Comparison of ENCODE assay signal across 27 mouse cellular contexts in the genomic region with DNA sequence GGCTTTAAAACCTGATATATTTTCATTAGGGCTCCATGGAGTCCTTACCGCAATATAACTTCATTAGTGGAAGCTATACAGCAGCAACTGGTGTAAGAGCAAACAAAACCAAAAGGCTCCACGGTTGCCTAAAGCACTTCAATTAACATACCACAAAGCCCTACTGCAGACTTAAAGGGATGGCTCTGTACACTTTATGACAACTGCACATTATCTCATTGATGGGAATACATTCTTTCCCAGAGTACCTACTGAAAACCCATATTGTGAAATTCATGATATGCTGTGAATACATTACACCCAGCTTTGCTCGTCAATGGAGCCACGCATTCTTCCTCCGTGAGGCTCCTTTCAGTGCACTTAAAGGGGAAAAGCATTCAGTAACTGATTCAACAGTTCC. TPM values are rescaled to one million over a fixed set of nuclear protein-coding genes. Genes with fewer than 3 reads are reported as not detected.
DNase-seq lines count a peak whose midpoint lies in the region; ATAC-seq and TF ChIP-seq lines count a peak whose summit lies in the region.
"Had no signal": no experiment of that assay in that cellular context is flagged by ENCODE, and none has a peak within 500 bp of the region (broad histone marks: within the 10 kb centered on the region; RNA-seq: fewer than 3 reads in every experiment).

No protein-coding gene starts in this region.

- H3K4me2 ChIP-seq in forebrain, embryonic 12.5 days, result no peak overlapping the region
- H3K4me2 ChIP-seq in forebrain, embryonic 16.5 days (ENCODE audit: low read length), result no peak overlapping the region
- no peak overlapping the region for H3K4me2 ChIP-seq in midbrain, embryonic 11.5 days
- H3K4me2 ChIP-seq: embryonic facial prominence, embryonic 13.5 days; forebrain, embryonic 13.5 days; heart, embryonic 13.5 days; hindbrain, embryonic 12.5 days; hindbrain, embryonic 15.5 days; intestine, embryonic 15.5 days had no signal

- H3K27ac ChIP-seq in forebrain, embryonic 12.5 days, result no peak overlapping the region
- H3K27ac ChIP-seq in forebrain, embryonic 16.5 days (ENCODE audit: low read length), result no peak overlapping the region
- H3K27ac ChIP-seq in midbrain, embryonic 11.5 days (ENCODE audit: low read depth, low read length), result no peak overlapping the region
- H3K27ac ChIP-seq in midbrain, embryonic 10.5 days (replicated peaks), result no peak overlapping the region
- H3K27ac ChIP-seq: embryonic facial prominence, embryonic 13.5 days; forebrain, embryonic 13.5 days; heart, adult 2 months; heart, embryonic 10.5 days; heart, embryonic 13.5 days; hindbrain, embryonic 12.5 days; hindbrain, embryonic 15.5 days; intestine, embryonic 15.5 days had no signal

- 11% methylated on average over 5 of the region's 5 CpGs for WGBS in forebrain, embryonic 12.5 days
- 8% methylated on average over 5 of the region's 5 CpGs for WGBS in forebrain, embryonic 16.5 days
- WGBS in midbrain, embryonic 11.5 days, result 59% methylated on average over 5 of the region's 5 CpGs
- 63% methylated on average over 5 of the region's 5 CpGs for WGBS in midbrain, embryonic 10.5 days
- WGBS in lung, adult 2 months, result 83% methylated on average over 5 of the region's 5 CpGs

- ATAC-seq in forebrain, embryonic 12.5 days (ENCODE audit: low FRiP score), result peak; percentile 53; the same call in 1 of the 2 replicates
- no peak for ATAC-seq in forebrain, embryonic 16.5 days
- peak; percentile 58; the same call in 1 of the 2 replicates for ATAC-seq in midbrain, embryonic 11.5 days (ENCODE audit: low FRiP score)
- ATAC-seq: activated CD4-positive, CD25-positive, alpha-beta regulatory T cell, adult 4 months; CD4-positive, CD25-positive, alpha-beta regulatory T cell, adult 4 months; forebrain, embryonic 13.5 days; intestine, embryonic 15.5 days had no signal

- H3K9ac ChIP-seq in forebrain, embryonic 12.5 days, result no peak overlapping the region
- H3K9ac ChIP-seq in forebrain, embryonic 16.5 days (replicated peaks; ENCODE audit: low read depth, low read length), result no peak overlapping the region
- H3K9ac ChIP-seq in midbrain, embryonic 11.5 days (ENCODE audit: low read length), result no peak overlapping the region
- H3K9ac ChIP-seq: embryonic facial prominence, embryonic 13.5 days; forebrain, embryonic 13.5 days; heart, embryonic 13.5 days; hindbrain, embryonic 12.5 days; hindbrain, embryonic 15.5 days; intestine, embryonic 15.5 days had no signal

- no peak overlapping the region for H3K4me3 ChIP-seq in forebrain, embryonic 12.5 days (replicated peaks)
- H3K4me3 ChIP-seq in forebrain, embryonic 16.5 days (replicated peaks; ENCODE audit: low read length), result no peak overlapping the region
- H3K4me3 ChIP-seq in midbrain, embryonic 11.5 days (ENCODE audit: low read depth, low read length), result no peak overlapping the region
- H3K4me3 ChIP-seq in midbrain, embryonic 10.5 days, result no peak overlapping the region
- no peak overlapping the region for H3K4me3 ChIP-seq in lung, adult 2 months (replicated peaks; ENCODE audit: extremely low read depth, low read depth, low read length)
- H3K4me3 ChIP-seq: embryonic facial prominence, embryonic 13.5 days; forebrain, embryonic 13.5 days; heart, adult 2 months; heart, embryonic 10.5 days; heart, embryonic 13.5 days; hindbrain, embryonic 12.5 days; hindbrain, embryonic 15.5 days; intestine, embryonic 15.5 days had no signal

- H3K27me3 ChIP-seq in forebrain, embryonic 12.5 days, result no peaks in the 10 kb centered on the region
- H3K27me3 ChIP-seq in forebrain, embryonic 16.5 days (replicated peaks; ENCODE audit: control insufficient read depth, insufficient read depth, low read length), result no peaks in the 10 kb centered on the region
- H3K27me3 ChIP-seq in midbrain, embryonic 11.5 days (ENCODE audit: control insufficient read depth, insufficient read depth, low read length), result no peaks in the 10 kb centered on the region
- H3K27me3 ChIP-seq in midbrain, embryonic 10.5 days (ENCODE audit: low read depth, poor library complexity, severe bottlenecking), result no peaks in the 10 kb centered on the region
- H3K27me3 ChIP-seq: embryonic facial prominence, embryonic 13.5 days; forebrain, embryonic 13.5 days; heart, embryonic 13.5 days; hindbrain, embryonic 12.5 days; hindbrain, embryonic 15.5 days; intestine, embryonic 15.5 days had no signal

- no peak for TF ChIP-seq POLR2A in brain, embryonic 14.5 days (IDR thresholded peaks at IDR 0.05; ENCODE audit: borderline replicate concordance, extremely low read depth, insufficient read depth, insufficient read length, poor library complexity, severe bottlenecking)
- no peak for TF ChIP-seq POLR2A in lung, adult 2 months (IDR thresholded peaks at IDR 0.05; ENCODE audit: borderline replicate concordance, extremely low read depth, low read depth, low read length)

- DNase-seq in midbrain, embryonic 11.5 days (ENCODE audit: low spot score, missing footprints), result no peak
- no peak for DNase-seq in midbrain, embryonic 10.5 days (ENCODE audit: low spot score)
- peak; percentile 64 for DNase-seq in brain, embryonic 14.5 days (ENCODE audit: low read depth)
- no peak for DNase-seq in lung, adult 2 months
- DNase-seq: adrenal gland, adult 8-10 months; adrenal gland, postnatal 25 days; cerebellum, adult 11 months; cerebellum, adult 2 months; cerebellum, adult 9-11 months; cerebellum, postnatal 25 days; gastrocnemius, postnatal 10 days; gastrocnemius, postnatal 36 days; heart, adult 2 months; heart, postnatal 14 days; heart, postnatal 4 days; kidney, adult 11 months had no signal

- peaks cover 4% of the 10 kb centered on the region; the same call in 1 of the 2 replicates for H3K4me1 ChIP-seq in forebrain, embryonic 12.5 days
- peaks cover 2% of the 10 kb centered on the region; the same call in 1 of the 2 replicates for H3K4me1 ChIP-seq in forebrain, embryonic 16.5 days (replicated peaks; ENCODE audit: control insufficient read depth, insufficient read depth, low read length)
- H3K4me1 ChIP-seq in midbrain, embryonic 11.5 days (ENCODE audit: control insufficient read depth, insufficient read depth, low read length), result no peaks in the 10 kb centered on the region
- H3K4me1 ChIP-seq in midbrain, embryonic 10.5 days, result no peaks in the 10 kb centered on the region
- H3K4me1 ChIP-seq in lung, adult 2 months (ENCODE audit: control insufficient read depth, insufficient read depth, low read length), result no peaks in the 10 kb centered on the region
- H3K4me1 ChIP-seq: embryonic facial prominence, embryonic 13.5 days; heart, embryonic 10.5 days; heart, embryonic 13.5 days; hindbrain, embryonic 12.5 days; hindbrain, embryonic 15.5 days; intestine, embryonic 15.5 days had no signal

- no peak for TF ChIP-seq CTCF in brain, embryonic 14.5 days (IDR thresholded peaks at IDR 0.05; ENCODE audit: borderline replicate concordance, extremely low read depth, insufficient read depth, insufficient read length)
- no peak for TF ChIP-seq CTCF in lung, adult 2 months (IDR thresholded peaks at IDR 0.05; ENCODE audit: insufficient read depth, low read length)

- H3K9me3 ChIP-seq in forebrain, embryonic 12.5 days, result no peaks in the 10 kb centered on the region
- H3K9me3 ChIP-seq in forebrain, embryonic 16.5 days (ENCODE audit: control insufficient read depth, low read length), result no peaks in the 10 kb centered on the region
- no peaks in the 10 kb centered on the region for H3K9me3 ChIP-seq in midbrain, embryonic 11.5 days (ENCODE audit: control insufficient read depth, low read length)
- no peaks in the 10 kb centered on the region for H3K9me3 ChIP-seq in midbrain, embryonic 10.5 days (replicated peaks)
- H3K9me3 ChIP-seq: embryonic facial prominence, embryonic 13.5 days; forebrain, embryonic 13.5 days; heart, embryonic 10.5 days; heart, embryonic 13.5 days; hindbrain, embryonic 12.5 days; hindbrain, embryonic 15.5 days; intestine, embryonic 15.5 days had no signal

- no peaks in the 10 kb centered on the region for H3K36me3 ChIP-seq in forebrain, embryonic 12.5 days (replicated peaks)
- H3K36me3 ChIP-seq in forebrain, embryonic 16.5 days (ENCODE audit: control insufficient read depth, insufficient read depth), result no peaks in the 10 kb centered on the region
- no peaks in the 10 kb centered on the region for H3K36me3 ChIP-seq in midbrain, embryonic 11.5 days (ENCODE audit: control insufficient read depth, insufficient read depth, low read length)
- H3K36me3 ChIP-seq in midbrain, embryonic 10.5 days, result peaks cover 8% of the 10 kb centered on the region
- H3K36me3 ChIP-seq: hindbrain, embryonic 12.5 days; hindbrain, embryonic 15.5 days; intestine, embryonic 15.5 days had no signal

RNA-seq across cellular contexts. Expression of gene Dph6, which starts 8.5 kb away (rescaled TPM):
- polyA plus RNA-seq in forebrain, embryonic 12.5 days (2016; fragmentation: Nextera tagmentation; extraction: Ambion mirVana), result 20.8 and 21.7 TPM in 2 replicates
- polyA plus RNA-seq in forebrain, embryonic 16.5 days (2015; fragmentation: Nextera tagmentation; extraction: Ambion mirVana), result 18.7 and 20.2 TPM in 2 replicates
- polyA plus RNA-seq in midbrain, embryonic 11.5 days (2014; fragmentation: Nextera tagmentation; extraction: Ambion mirVana), result 18.1 and 20.6 TPM in 2 replicates
- 18.5 and 18.7 TPM in 2 replicates for polyA plus RNA-seq in midbrain, embryonic 10.5 days (2016; fragmentation: Nextera tagmentation; extraction: Ambion mirVana)
- 15.0 and 16.7 TPM in 2 replicates for polyA plus RNA-seq in brain, embryonic 14.5 days (2012; rRNA removed)
- 7.9 and 13.0 TPM in 2 replicates for polyA plus RNA-seq in lung, adult 2 months (2012; rRNA removed)
